Mouse (Mus musculus): ENCODE measurements around the gene Ntrk3. TPM values are rescaled to one million over a fixed set of nuclear protein-coding genes. Genes with fewer than 3 reads are reported as not detected.

Ntrk3 gene
- polyA plus RNA-seq, 1 experiment from 2014 or later, result 31.3 TPM

GRCm38 (mm10) chr7:78753752-78754457, 16.1 kb upstream of the Ntrk3 start:
- Histone ChIP-seq H3K4me2 (replicated peaks) (no peak overlapping the region), H3K4me3 (no peak overlapping the region), H3K36me3 (no peaks in the 10 kb centered on the region), H3K27me3 (no peaks in the 10 kb centered on the region), H3K9me3 (no peaks in the 10 kb centered on the region), H3K4me1 (peaks cover 18% of the 10 kb centered on the region), H3K9ac (replicated peaks) (no peak overlapping the region), H3K27ac (replicated peaks) (peak overlapping the region; percentile 81)
- WGBS, result 50% methylated on average over 7 of the region's 7 CpGs
- ATAC-seq (replicated peaks), result peak; percentile 87

GRCm38 (mm10) chr7:78752961-78753360, 15.1 kb upstream of the Ntrk3 start:
- no peak overlapping the region for H3K4me3 ChIP-seq
- no peaks in the 10 kb centered on the region for H3K9me3 ChIP-seq
- ATAC-seq (replicated peaks), result no peak
- no peaks in the 10 kb centered on the region for H3K27me3 ChIP-seq
- H3K4me2 ChIP-seq (replicated peaks), result no peak overlapping the region
- H3K27ac ChIP-seq (replicated peaks), result peak overlapping the region; percentile 81
- no peak overlapping the region for H3K9ac ChIP-seq (replicated peaks)
- no peaks in the 10 kb centered on the region for H3K36me3 ChIP-seq
- WGBS, result 93% methylated on average over 4 of the region's 4 CpGs
- peaks cover 18% of the 10 kb centered on the region for H3K4me1 ChIP-seq

GRCm38 (mm10) chr7:78743731-78744385, 6.0 kb upstream of the Ntrk3 start:
- ATAC-seq (replicated peaks), result no peak
- no peaks in the 10 kb centered on the region for H3K9me3 ChIP-seq
- H3K4me3 ChIP-seq, result no peak overlapping the region
- no peaks in the 10 kb centered on the region for H3K36me3 ChIP-seq
- H3K9ac ChIP-seq (replicated peaks), result no peak overlapping the region
- H3K4me2 ChIP-seq (replicated peaks), result no peak overlapping the region
- no peaks in the 10 kb centered on the region for H3K4me1 ChIP-seq
- 86% methylated on average over 5 of the region's 5 CpGs for WGBS
- no peaks in the 10 kb centered on the region for H3K27me3 ChIP-seq
- H3K27ac ChIP-seq (replicated peaks), result no peak overlapping the region

- 78% methylated on average over 8 of the region's 8 CpGs for WGBS
- Histone ChIP-seq H3K36me3 (no peaks in the 10 kb centered on the region), H3K9ac (replicated peaks) (no peak overlapping the region), H3K4me3 (no peak overlapping the region), H3K9me3 (no peaks in the 10 kb centered on the region), H3K27me3 (no peaks in the 10 kb centered on the region), H3K27ac (replicated peaks) (no peak overlapping the region), H3K4me1 (no peaks in the 10 kb centered on the region), H3K4me2 (replicated peaks) (no peak overlapping the region)
- ATAC-seq (replicated peaks), result no peak
Measured at GRCm38 (mm10) chr7:78739351-78740000, 1.7 kb upstream of the Ntrk3 start.

GRCm38 (mm10) chr7:78737196-78737595, 616 bp downstream of the Ntrk3 start:
- no peaks in the 10 kb centered on the region for H3K36me3 ChIP-seq
- H3K4me1 ChIP-seq, result no peaks in the 10 kb centered on the region
- no peak overlapping the region for H3K27ac ChIP-seq (replicated peaks)
- ATAC-seq (replicated peaks), result no peak
- 91% methylated on average over 6 of the region's 6 CpGs for WGBS
- H3K27me3 ChIP-seq, result no peaks in the 10 kb centered on the region
- H3K4me3 ChIP-seq, result no peak overlapping the region
- no peak overlapping the region for H3K4me2 ChIP-seq (replicated peaks)
- no peaks in the 10 kb centered on the region for H3K9me3 ChIP-seq
- no peak overlapping the region for H3K9ac ChIP-seq (replicated peaks)

- no peak for ATAC-seq (replicated peaks)
- H3K27me3 ChIP-seq, result no peaks in the 10 kb centered on the region
- H3K9me3 ChIP-seq, result no peaks in the 10 kb centered on the region
- H3K4me2 ChIP-seq (replicated peaks), result no peak overlapping the region
- H3K4me3 ChIP-seq, result no peak overlapping the region
- H3K36me3 ChIP-seq, result no peaks in the 10 kb centered on the region
- 65% methylated on average over 8 of the region's 8 CpGs for WGBS
- no peaks in the 10 kb centered on the region for H3K4me1 ChIP-seq
- H3K27ac ChIP-seq (replicated peaks), result no peak overlapping the region
- no peak overlapping the region for H3K9ac ChIP-seq (replicated peaks)
Measured at GRCm38 (mm10) chr7:78731391-78731790, 6.4 kb downstream of the Ntrk3 start.

GRCm38 (mm10) chr7:78724591-78724990, 13.2 kb downstream of the Ntrk3 start:
- Histone ChIP-seq H3K27me3 (no peaks in the 10 kb centered on the region), H3K4me1 (no peaks in the 10 kb centered on the region), H3K27ac (replicated peaks) (no peak overlapping the region), H3K36me3 (no peaks in the 10 kb centered on the region), H3K4me2 (replicated peaks) (no peak overlapping the region), H3K9me3 (no peaks in the 10 kb centered on the region), H3K9ac (replicated peaks) (no peak overlapping the region), H3K4me3 (no peak overlapping the region)
- ATAC-seq (replicated peaks), result no peak
- WGBS, result 69% methylated on average over 4 of the region's 4 CpGs

GRCm38 (mm10) chr7:78722051-78722450, 15.8 kb downstream of the Ntrk3 start:
- Histone ChIP-seq H3K27ac (replicated peaks) (no peak overlapping the region), H3K36me3 (no peaks in the 10 kb centered on the region), H3K9ac (replicated peaks) (no peak overlapping the region), H3K9me3 (no peaks in the 10 kb centered on the region), H3K4me1 (peaks cover 3% of the 10 kb centered on the region; the same call in 1 of the 2 replicates), H3K27me3 (no peaks in the 10 kb centered on the region), H3K4me2 (replicated peaks) (no peak overlapping the region), H3K4me3 (no peak overlapping the region)
- ATAC-seq (replicated peaks), result no peak
- 88% methylated on average over 4 of the region's 4 CpGs for WGBS

- H3K4me1 ChIP-seq, result peaks cover 3% of the 10 kb centered on the region; the same call in 1 of the 2 replicates
- no peaks in the 10 kb centered on the region for H3K27me3 ChIP-seq
- H3K9me3 ChIP-seq, result no peaks in the 10 kb centered on the region
- no peak overlapping the region for H3K27ac ChIP-seq (replicated peaks)
- 85% methylated on average over 9 of the region's 9 CpGs for WGBS
- H3K36me3 ChIP-seq, result no peaks in the 10 kb centered on the region
- no peak overlapping the region for H3K4me2 ChIP-seq (replicated peaks)
- no peak overlapping the region for H3K9ac ChIP-seq (replicated peaks)
- ATAC-seq (replicated peaks), result no peak
- H3K4me3 ChIP-seq, result no peak overlapping the region
Measured at GRCm38 (mm10) chr7:78720989-78721816, 16.6 kb downstream of the Ntrk3 start.

GRCm38 (mm10) chr7:78719795-78720460, 17.9 kb downstream of the Ntrk3 start:
- 50% methylated on average over 7 of the region's 7 CpGs for WGBS
- H3K9ac ChIP-seq (replicated peaks), result no peak overlapping the region
- H3K9me3 ChIP-seq, result no peaks in the 10 kb centered on the region
- H3K4me2 ChIP-seq (replicated peaks), result no peak overlapping the region
- H3K27me3 ChIP-seq, result no peaks in the 10 kb centered on the region
- no peak overlapping the region for H3K4me3 ChIP-seq
- peak; percentile 60; the same call in 1 of the 2 replicates for ATAC-seq (replicated peaks)
- H3K4me1 ChIP-seq, result peaks cover 3% of the 10 kb centered on the region; the same call in 1 of the 2 replicates
- no peaks in the 10 kb centered on the region for H3K36me3 ChIP-seq
- H3K27ac ChIP-seq (replicated peaks), result no peak overlapping the region

- H3K27me3 ChIP-seq, result no peaks in the 10 kb centered on the region
- H3K36me3 ChIP-seq, result no peaks in the 10 kb centered on the region
- H3K9me3 ChIP-seq, result no peaks in the 10 kb centered on the region
- ATAC-seq (replicated peaks), result no peak
- no peak overlapping the region for H3K9ac ChIP-seq (replicated peaks)
- H3K4me1 ChIP-seq, result peaks cover 3% of the 10 kb centered on the region; the same call in 1 of the 2 replicates
- H3K4me3 ChIP-seq, result no peak overlapping the region
- H3K27ac ChIP-seq (replicated peaks), result peak overlapping the region; percentile 55; the same call in 1 of the 2 replicates
- 73% methylated on average over 5 of the region's 5 CpGs for WGBS
- H3K4me2 ChIP-seq (replicated peaks), result no peak overlapping the region
Measured at GRCm38 (mm10) chr7:78719117-78719516, 18.7 kb downstream of the Ntrk3 start.

All from forebrain, embryonic 15.5 days (tissue).